Mouse (Mus musculus): ENCODE data around the gene Mecom. TPM values are rescaled to one million over a fixed set of nuclear protein-coding genes. Genes with fewer than 3 reads are reported as not detected.
A peak's percentile ranks its signal among the peaks of the same experiment; 100 is the strongest.

Mecom gene
- polyA plus RNA-seq, 1 experiment: 1.8 TPM

- Histone ChIP-seq H3K27me3 (ENCODE audit: control insufficient read depth, insufficient read depth, insufficient read length) (peaks cover 16% of the 10 kb centered on the region), H3K4me2 (ENCODE audit: low read depth) (no peak overlapping the region), H3ac (ENCODE audit: control insufficient read depth, insufficient read length) (no peak overlapping the region), H3K36me3 (ENCODE audit: control insufficient read depth, insufficient read depth) (no peaks in the 10 kb centered on the region), H3K79me2 (ENCODE audit: control insufficient read depth, insufficient read depth) (no peaks in the 10 kb centered on the region), H3K4me3 (peak overlapping the region; percentile 37)
- TF ChIP-seq POLR2A (IDR thresholded peaks at IDR 0.05; ENCODE audit: insufficient read length, low read depth): no peak
- TF ChIP-seq USF1 (IDR thresholded peaks at IDR 0.05; ENCODE audit: low read depth): no peak
- TF ChIP-seq CEBPB (IDR thresholded peaks at IDR 0.05; ENCODE audit: insufficient read depth, poor library complexity, severe bottlenecking): no peak
- TF ChIP-seq SRF (IDR thresholded peaks at IDR 0.05; ENCODE audit: control insufficient read depth, insufficient read length, low read depth): no peak
- no peak for TF ChIP-seq MYOD1 (IDR thresholded peaks at IDR 0.05; ENCODE audit: control insufficient read depth in 1 of 3, insufficient read length in 2 of 3, low read depth in 2 of 3)
- TF ChIP-seq MYOG (IDR thresholded peaks at IDR 0.05; ENCODE audit: control insufficient read depth in 1 of 3, insufficient read depth in 1 of 3, insufficient read length in 2 of 3, low read depth in 2 of 3): no peak
Observed at GRCm38 (mm10) chr3:30506329-30507027, 41.3 kb downstream of the Mecom start.

- Histone ChIP-seq H3K4me2 (ENCODE audit: low read depth) (no peak overlapping the region), H3K36me3 (ENCODE audit: control insufficient read depth, insufficient read depth) (no peaks in the 10 kb centered on the region), H3ac (ENCODE audit: control insufficient read depth, insufficient read length) (no peak overlapping the region), H3K27me3 (ENCODE audit: control insufficient read depth, insufficient read depth, insufficient read length) (peaks cover 9% of the 10 kb centered on the region), H3K79me2 (ENCODE audit: control insufficient read depth, insufficient read depth) (no peaks in the 10 kb centered on the region), H3K4me3 (no peak overlapping the region)
- TF ChIP-seq MAX (IDR thresholded peaks at IDR 0.05; ENCODE audit: low read depth) (no peak), POLR2AphosphoS2 (IDR thresholded peaks at IDR 0.05; ENCODE audit: insufficient read length, low read depth) (no peak), MYOD1 (IDR thresholded peaks at IDR 0.05; ENCODE audit: control insufficient read depth in 1 of 3, insufficient read length in 2 of 3, low read depth in 2 of 3) (no peak), TCF12 (IDR thresholded peaks at IDR 0.05; ENCODE audit: insufficient read depth, poor library complexity, severe bottlenecking) (no peak), CEBPB (IDR thresholded peaks at IDR 0.05; ENCODE audit: insufficient read depth, poor library complexity, severe bottlenecking) (no peak), SRF (IDR thresholded peaks at IDR 0.05; ENCODE audit: control insufficient read depth, insufficient read length, low read depth) (no peak), MYOG (IDR thresholded peaks at IDR 0.05; ENCODE audit: control insufficient read depth in 1 of 3, insufficient read depth in 1 of 3, insufficient read length in 2 of 3, low read depth in 2 of 3) (no peak), TCF3 (IDR thresholded peaks at IDR 0.05; ENCODE audit: insufficient read length, low read depth) (no peak), REST (IDR thresholded peaks at IDR 0.05; ENCODE audit: insufficient read depth, insufficient read length) (no peak), USF1 (IDR thresholded peaks at IDR 0.05; ENCODE audit: low read depth) (no peak), POLR2A (IDR thresholded peaks at IDR 0.05; ENCODE audit: insufficient read length, low read depth) (no peak), E2F4 (IDR thresholded peaks at IDR 0.05; ENCODE audit: insufficient read depth) (no peak)
Observed at GRCm38 (mm10) chr3:30505741-30506251, 42.0 kb downstream of the Mecom start.

- no peaks in the 10 kb centered on the region for H3K36me3 ChIP-seq (ENCODE audit: control insufficient read depth, insufficient read depth)
- no peak for TF ChIP-seq USF1 (IDR thresholded peaks at IDR 0.05; ENCODE audit: low read depth)
- no peak for TF ChIP-seq POLR2A (IDR thresholded peaks at IDR 0.05; ENCODE audit: insufficient read length, low read depth)
- no peak for TF ChIP-seq MAX (IDR thresholded peaks at IDR 0.05; ENCODE audit: low read depth)
- TF ChIP-seq MYOG (IDR thresholded peaks at IDR 0.05; ENCODE audit: control insufficient read depth in 1 of 3, insufficient read depth in 1 of 3, insufficient read length in 2 of 3, low read depth in 2 of 3): no peak
- TF ChIP-seq E2F4 (IDR thresholded peaks at IDR 0.05; ENCODE audit: insufficient read depth): no peak
- TF ChIP-seq TCF12 (IDR thresholded peaks at IDR 0.05; ENCODE audit: insufficient read depth, poor library complexity, severe bottlenecking): no peak
- TF ChIP-seq MYOD1 (IDR thresholded peaks at IDR 0.05; ENCODE audit: control insufficient read depth in 1 of 3, insufficient read length in 2 of 3, low read depth in 2 of 3): no peak
- no peak for TF ChIP-seq POLR2AphosphoS2 (IDR thresholded peaks at IDR 0.05; ENCODE audit: insufficient read length, low read depth)
- no peak overlapping the region for H3K4me2 ChIP-seq (ENCODE audit: low read depth)
- H3K4me3 ChIP-seq: no peak overlapping the region
- no peak overlapping the region for H3ac ChIP-seq (ENCODE audit: control insufficient read depth, insufficient read length)
- peaks cover 5% of the 10 kb centered on the region for H3K27me3 ChIP-seq (ENCODE audit: control insufficient read depth, insufficient read depth, insufficient read length)
- H3K79me2 ChIP-seq (ENCODE audit: control insufficient read depth, insufficient read depth): no peaks in the 10 kb centered on the region
Observed at GRCm38 (mm10) chr3:30504561-30504960, 43.2 kb downstream of the Mecom start.

GRCm38 (mm10) chr3:30503821-30504220, 44.0 kb downstream of the Mecom start:
- H3K4me3 ChIP-seq: no peak overlapping the region
- H3K27me3 ChIP-seq (ENCODE audit: control insufficient read depth, insufficient read depth, insufficient read length): no peaks in the 10 kb centered on the region
- TF ChIP-seq POLR2A (IDR thresholded peaks at IDR 0.05; ENCODE audit: insufficient read length, low read depth) (no peak), CEBPB (IDR thresholded peaks at IDR 0.05; ENCODE audit: insufficient read depth, poor library complexity, severe bottlenecking) (no peak), USF1 (IDR thresholded peaks at IDR 0.05; ENCODE audit: low read depth) (no peak), MYOG (IDR thresholded peaks at IDR 0.05; ENCODE audit: control insufficient read depth in 1 of 3, insufficient read depth in 1 of 3, insufficient read length in 2 of 3, low read depth in 2 of 3) (no peak), MYOD1 (IDR thresholded peaks at IDR 0.05; ENCODE audit: control insufficient read depth in 1 of 3, insufficient read length in 2 of 3, low read depth in 2 of 3) (no peak), REST (IDR thresholded peaks at IDR 0.05; ENCODE audit: insufficient read depth, insufficient read length) (no peak), POLR2AphosphoS2 (IDR thresholded peaks at IDR 0.05; ENCODE audit: insufficient read length, low read depth) (no peak), TCF12 (IDR thresholded peaks at IDR 0.05; ENCODE audit: insufficient read depth, poor library complexity, severe bottlenecking) (no peak), MAX (IDR thresholded peaks at IDR 0.05; ENCODE audit: low read depth) (no peak), TCF3 (IDR thresholded peaks at IDR 0.05; ENCODE audit: insufficient read length, low read depth) (no peak), E2F4 (IDR thresholded peaks at IDR 0.05; ENCODE audit: insufficient read depth) (no peak), SRF (IDR thresholded peaks at IDR 0.05; ENCODE audit: control insufficient read depth, insufficient read length, low read depth) (no peak)
- H3K4me2 ChIP-seq (ENCODE audit: low read depth): no peak overlapping the region
- no peaks in the 10 kb centered on the region for H3K36me3 ChIP-seq (ENCODE audit: control insufficient read depth, insufficient read depth)
- no peaks in the 10 kb centered on the region for H3K79me2 ChIP-seq (ENCODE audit: control insufficient read depth, insufficient read depth)
- no peak overlapping the region for H3ac ChIP-seq (ENCODE audit: control insufficient read depth, insufficient read length)
